Mouse (Mus musculus) ES-E14 (cell line): ENCODE measurements around the gene Itm2b. TPM values are rescaled to one million over a fixed set of nuclear protein-coding genes. Genes with fewer than 3 reads are reported as not detected.

Experiments
- DNase-seq: peaks from one replicate; pipeline ENCODE4 v3.0.0-alpha.2; 2013; ENCODE audit warnings: low read depth, low spot score
- H3K27ac ChIP-seq: 2 replicates; pipeline ENCODE4 v1.5.1; 2012; ENCODE audit warnings: low read depth, mild to moderate bottlenecking, low read length, moderate library complexity, mixed read lengths; ENCODE audit not compliant: poor library complexity, insufficient read depth, severe bottlenecking
- H3K36me3 ChIP-seq: 2 replicates; pipeline ENCODE4 v1.6.1; 2012; ENCODE audit warnings: mild to moderate bottlenecking, low read length, moderate library complexity, mixed read lengths; ENCODE audit not compliant: control insufficient read depth, poor library complexity, insufficient read depth, severe bottlenecking
- H3K4me1 ChIP-seq, 2 experiments: fragments of 150-350 bp in 1 of 2; sonication (generic) in 1 of 2; 2 replicates each; pipeline ENCODE4 v1.6.1; 2012; ENCODE audit warnings: low read length in 2 of 2, mild to moderate bottlenecking in 1 of 2, mixed read lengths in 1 of 2; ENCODE audit not compliant: control insufficient read depth in 2 of 2, insufficient read depth in 2 of 2, poor library complexity in 1 of 2
- H3K4me3 ChIP-seq, 2 experiments: fragments of 150-350 bp in 1 of 2; sonication (generic) in 1 of 2; 2 replicates each; pipeline ENCODE4 v1.5.1; 2012; ENCODE audit warnings: low read length in 2 of 2, low read depth in 1 of 2, mild to moderate bottlenecking in 1 of 2, mixed read lengths in 1 of 2; ENCODE audit not compliant: insufficient read depth in 1 of 2, poor library complexity in 1 of 2, severe bottlenecking in 1 of 2
- H3K9ac ChIP-seq: 2 replicates; pipeline ENCODE4 v1.6.1; 2012; ENCODE audit warnings: low read depth, mild to moderate bottlenecking, low read length, mixed read lengths; ENCODE audit not compliant: poor library complexity, insufficient read depth, severe bottlenecking
- H3K9me3 ChIP-seq: fragments of 150-350 bp; sonication (generic); 2 replicates; pipeline ENCODE4 v1.6.1; 2012; ENCODE audit warnings: low read depth, mild to moderate bottlenecking, low read length; ENCODE audit not compliant: control insufficient read depth, insufficient read depth
- CHD2 ChIP-seq: IDR thresholded peaks from 2 replicates; pipeline ENCODE4 v1.6.1; 2014; ENCODE audit warnings: mild to moderate bottlenecking, low read depth, low read length, inconsistent platforms
- HCFC1 ChIP-seq: IDR thresholded peaks from 2 replicates; pipeline ENCODE4 v1.6.1; 2012; ENCODE audit warnings: low read length, inconsistent platforms, borderline replicate concordance; ENCODE audit not compliant: insufficient read depth
- MAFK ChIP-seq: IDR thresholded peaks from 2 replicates; pipeline ENCODE4 v1.6.1; 2014; ENCODE audit warnings: mild to moderate bottlenecking, low read depth, low read length, inconsistent platforms; ENCODE audit not compliant: insufficient read depth
- ZC3H11A ChIP-seq: IDR thresholded peaks from 2 replicates; pipeline ENCODE4 v1.6.1; 2012; ENCODE audit warnings: low read depth, mild to moderate bottlenecking, inconsistent platforms, low read length, borderline replicate concordance
- ZNF384 ChIP-seq: IDR thresholded peaks from 2 replicates; pipeline ENCODE4 v1.6.1; 2012; ENCODE audit warnings: low read depth, low read length, inconsistent platforms
- in situ Hi-C, 2 experiments: fragments of 600-800 bp; cut with MboI; formaldehyde crosslinking; loops; one replicate each; pipeline ENCODE4 v1.15.1; 2025; ENCODE audit warnings: low sequenced_read_pairs in 2 of 2, inconsistent platforms in 1 of 2; ENCODE audit not compliant: unreplicated experiment in 2 of 2
- total RNA-seq: library from RNA; depleted of rRNA; stranded (reverse); fragments of 300-350 nt; gene quantifications from 2 replicates; pipeline ENCODE4 v1.2.3, GENCODE M21; 2012

Gene Itm2b
- total RNA-seq, 1 experiment, result 97.7 TPM

DNA sequence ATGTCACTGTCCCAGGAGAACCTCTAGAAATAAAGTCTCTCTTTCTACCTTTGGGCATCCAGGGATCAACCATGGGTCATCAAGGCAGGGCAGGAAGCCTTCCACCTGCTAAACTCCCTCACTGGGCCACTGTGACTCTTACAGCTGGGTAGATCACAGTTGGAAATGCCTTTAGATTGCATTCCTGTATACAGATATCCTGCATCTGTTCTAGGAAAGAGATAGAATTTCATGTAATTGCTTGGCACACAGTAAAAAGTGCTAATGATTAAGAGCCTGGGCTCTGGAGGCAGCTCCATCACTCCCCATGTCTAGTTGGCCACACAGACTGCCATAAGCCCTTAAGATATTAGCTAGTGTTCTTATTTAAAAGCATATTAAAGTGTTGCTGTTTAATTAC is 38.5 kb upstream of the Itm2b start:
- no peak for TF ChIP-seq ZC3H11A
- TF ChIP-seq ZNF384, result no peak
- TF ChIP-seq CHD2, result no peak
- H3K4me3 ChIP-seq, result no peak overlapping the region
- H3K36me3 ChIP-seq, result no peaks in the 10 kb centered on the region
- no peak for DNase-seq
- H3K27ac ChIP-seq, result no peak overlapping the region
- H3K9me3 ChIP-seq, result no peaks in the 10 kb centered on the region
- no peak overlapping the region for H3K9ac ChIP-seq
- in situ Hi-C loops, result no loop called here
- H3K4me1 ChIP-seq, result no peaks in the 10 kb centered on the region

DNA sequence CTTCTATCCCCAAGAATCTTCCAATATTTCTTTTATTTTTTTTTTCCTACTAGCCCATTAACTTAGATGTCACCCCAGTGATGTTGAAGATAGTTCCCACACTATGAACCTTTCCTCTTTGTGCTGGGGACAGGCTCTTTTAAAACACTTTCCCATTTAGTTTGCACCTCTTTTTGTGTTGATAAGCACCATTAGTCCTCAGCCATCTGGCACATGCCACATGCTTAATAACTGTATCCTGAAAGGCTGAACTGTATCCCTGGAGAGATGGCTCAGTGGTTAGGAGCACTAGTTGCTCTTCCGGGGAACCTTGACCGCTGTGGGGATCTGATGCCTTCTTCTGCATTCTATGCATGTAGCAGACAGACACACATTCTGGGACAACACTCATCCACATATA is 37.5 kb upstream of the Itm2b start:
- Histone ChIP-seq H3K36me3 (no peaks in the 10 kb centered on the region), H3K9me3 (no peaks in the 10 kb centered on the region), H3K9ac (no peak overlapping the region), H3K27ac (no peak overlapping the region), H3K4me3 (no peak overlapping the region), H3K4me1 (no peaks in the 10 kb centered on the region)
- in situ Hi-C loops, result no loop called here
- TF ChIP-seq MAFK (no peak), ZC3H11A (no peak), ZNF384 (no peak), HCFC1 (no peak), CHD2 (no peak)
- no peak for DNase-seq

GRCm38 (mm10) chr14:73421580-73421979 is 36.5 kb upstream of the Itm2b start:
- H3K9ac ChIP-seq, result no peak overlapping the region
- no peaks in the 10 kb centered on the region for H3K4me1 ChIP-seq
- no peak overlapping the region for H3K4me3 ChIP-seq
- no peak for TF ChIP-seq HCFC1
- no peak for TF ChIP-seq CHD2
- no peak for TF ChIP-seq ZNF384
- no peak for TF ChIP-seq MAFK
- no peak for TF ChIP-seq ZC3H11A
- in situ Hi-C loops, result no loop called here
- H3K27ac ChIP-seq, result no peak overlapping the region
- no peak for DNase-seq
- H3K9me3 ChIP-seq, result no peaks in the 10 kb centered on the region
- H3K36me3 ChIP-seq, result no peaks in the 10 kb centered on the region

- no peak overlapping the region for H3K9ac ChIP-seq
- no peak overlapping the region for H3K4me3 ChIP-seq
- in situ Hi-C loops, result no loop called here
- DNase-seq, result no peak
- TF ChIP-seq ZC3H11A (no peak), HCFC1 (no peak), MAFK (no peak), CHD2 (no peak), ZNF384 (no peak)
- H3K4me1 ChIP-seq, result no peaks in the 10 kb centered on the region
- H3K9me3 ChIP-seq, result no peaks in the 10 kb centered on the region
- no peaks in the 10 kb centered on the region for H3K36me3 ChIP-seq
- no peak overlapping the region for H3K27ac ChIP-seq
Measured at GRCm38 (mm10) chr14:73420138-73420745, 35.2 kb upstream of the Itm2b start.

DNA sequence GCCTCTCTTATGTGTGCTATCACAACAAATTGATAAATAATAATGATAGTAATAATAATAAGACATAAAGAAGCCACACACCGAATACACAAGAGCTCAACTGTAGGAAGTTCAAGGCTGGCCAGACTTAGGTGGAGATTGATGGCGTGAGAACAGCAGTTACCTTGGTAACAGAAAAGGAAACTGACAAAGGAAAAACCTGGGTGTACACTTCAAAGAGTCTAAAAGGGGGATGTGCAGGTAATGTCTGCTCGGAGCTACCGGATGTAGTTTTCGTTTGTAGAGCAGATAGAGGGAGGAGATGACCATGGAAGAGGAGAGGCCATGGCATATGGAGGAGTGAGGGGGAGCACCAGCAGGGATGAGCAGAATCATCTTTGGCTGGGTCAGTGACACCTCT is 31.4 kb upstream of the Itm2b start:
- TF ChIP-seq CHD2 (no peak), ZNF384 (no peak), ZC3H11A (no peak), MAFK (no peak), HCFC1 (no peak)
- in situ Hi-C loops, result no loop called here
- Histone ChIP-seq H3K9me3 (no peaks in the 10 kb centered on the region), H3K4me1 (no peaks in the 10 kb centered on the region), H3K9ac (no peak overlapping the region), H3K27ac (no peak overlapping the region), H3K36me3 (no peaks in the 10 kb centered on the region), H3K4me3 (no peak overlapping the region)
- no peak for DNase-seq
